Mouse (Mus musculus) urinary bladder, postnatal 10 days (tissue): ENCODE data around the gene Tjap1.

Experiments
- DNase-seq: peaks from one replicate; pipeline ENCODE4 v3.0.0; 2022; ENCODE audit warnings: low spot score

Gene Tjap1

DNA sequence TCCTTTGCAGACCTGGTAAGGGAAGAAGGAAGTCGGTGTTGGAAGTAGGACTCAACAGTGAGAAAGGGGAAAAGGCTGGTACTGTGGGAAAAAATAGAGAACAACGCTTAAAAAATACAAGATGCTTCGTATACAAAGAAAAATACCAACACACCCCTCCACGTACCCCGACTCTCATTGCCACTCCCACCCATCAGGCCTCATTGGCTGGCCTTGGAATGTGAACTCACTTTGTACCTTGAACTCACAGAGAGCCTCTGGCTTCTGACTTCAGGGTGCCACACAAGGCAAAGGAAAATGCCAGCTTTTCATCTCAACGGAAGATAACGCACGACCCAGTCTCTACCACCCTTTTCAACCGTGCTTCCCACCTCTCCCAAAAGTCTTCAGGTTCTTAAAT lies 314 bp upstream of the Tjap1 start:
- DNase-seq: no peak

- DNase-seq: no peak
Observed at GRCm38 (mm10) chr17:46278011-46278765, 4.6 kb downstream of the Tjap1 start.

DNA sequence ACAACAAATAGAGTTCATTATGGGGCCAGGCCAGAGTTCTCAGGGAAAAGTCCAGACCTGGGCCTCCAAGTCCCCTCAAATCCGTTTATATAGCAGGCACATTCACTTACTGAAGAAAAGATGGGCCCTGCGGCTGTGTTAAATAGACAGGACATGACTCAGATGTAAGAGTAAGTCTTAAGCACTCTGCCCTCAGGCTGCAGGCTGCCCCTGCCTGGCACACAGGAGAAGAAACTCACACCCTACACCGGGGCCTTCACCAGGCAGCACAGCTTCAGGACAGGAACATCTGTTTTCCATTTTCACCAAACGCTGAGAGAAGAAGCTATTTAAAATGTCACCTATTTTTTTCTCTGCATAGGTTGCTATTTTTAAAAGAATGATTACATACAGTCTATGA lies 5.2 kb downstream of the Tjap1 start:
- DNase-seq: no peak

DNA sequence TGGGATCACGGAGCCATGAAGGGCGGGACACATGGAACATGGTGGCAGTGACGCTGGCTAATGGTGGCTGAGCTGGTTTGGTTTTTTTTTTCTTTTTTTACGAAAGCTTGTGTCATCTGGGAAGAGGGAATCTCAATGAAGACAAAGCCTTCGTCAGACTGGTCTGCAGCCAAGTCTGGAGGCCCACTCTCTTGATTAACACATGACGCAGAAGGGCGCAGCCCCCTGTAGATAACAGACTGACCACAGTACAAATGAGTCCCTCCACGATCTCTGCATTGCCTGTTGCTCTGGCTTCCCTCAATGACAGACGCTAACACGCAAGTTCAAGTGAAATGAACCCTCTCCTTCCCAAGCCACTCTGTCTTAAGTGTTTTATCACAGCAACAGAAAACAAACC lies 7.3 kb downstream of the Tjap1 start:
- DNase-seq: no peak

DNA sequence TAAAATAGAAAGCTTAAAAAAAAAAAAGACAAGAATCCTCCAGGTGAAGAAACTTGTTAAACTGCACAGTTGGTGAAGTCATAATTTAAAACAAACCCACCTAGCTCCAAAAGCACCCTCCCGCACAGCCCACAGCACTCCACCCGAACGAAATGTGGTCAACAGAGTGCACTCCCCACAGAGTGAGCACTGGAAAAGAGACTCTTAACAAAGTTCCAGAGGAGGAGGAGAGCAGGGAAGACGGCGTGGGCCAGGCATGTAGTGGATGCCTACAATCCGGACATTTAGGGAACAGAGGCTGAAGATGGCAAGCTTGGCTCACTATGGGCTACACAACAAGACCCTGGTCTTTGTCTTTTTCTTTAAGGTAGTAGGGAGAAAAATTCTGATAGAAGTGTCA lies 7.8 kb downstream of the Tjap1 start:
- DNase-seq: no peak

DNA sequence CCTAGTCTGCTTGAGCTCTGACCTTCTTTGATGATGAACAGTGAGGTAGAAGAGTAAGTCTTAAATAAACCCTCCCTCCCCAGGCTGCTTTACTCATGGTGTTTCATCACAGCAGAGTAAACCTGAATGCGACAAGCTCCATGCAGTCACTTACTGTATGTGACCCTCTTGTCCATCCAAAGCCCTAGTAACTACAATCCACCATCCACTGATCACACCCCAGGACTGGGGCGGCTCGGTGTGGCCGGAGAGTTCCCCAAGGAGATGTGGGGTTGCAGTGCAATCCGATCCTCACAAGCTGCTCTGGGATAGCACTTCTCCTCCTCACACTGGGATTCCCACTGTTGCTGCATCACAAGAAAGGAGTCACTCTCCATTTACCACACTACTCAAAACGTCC lies 8.4 kb downstream of the Tjap1 start:
- DNase-seq: no peak

DNA sequence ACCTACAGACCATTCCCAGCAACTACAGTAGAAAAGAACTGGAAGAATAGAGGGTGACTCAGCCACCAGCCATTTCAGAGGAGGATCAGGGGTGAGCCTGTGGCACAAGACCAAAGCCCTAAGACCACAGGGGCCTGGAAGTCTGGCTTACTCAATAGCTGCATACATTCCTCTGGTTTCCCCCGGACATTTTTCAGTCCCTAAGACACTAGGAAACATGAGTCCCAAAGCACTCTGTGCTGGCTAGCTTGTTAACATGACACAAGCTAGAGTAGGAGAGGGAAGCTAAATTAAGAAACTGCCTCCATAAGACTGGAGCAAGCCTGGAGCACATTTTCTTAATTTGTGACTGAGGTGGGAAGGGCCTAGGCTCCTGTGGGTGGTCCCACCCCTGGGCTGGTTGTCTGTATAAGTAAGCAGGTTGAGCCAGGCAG lies 9.0 kb downstream of the Tjap1 start:
- no peak for DNase-seq

DNA sequence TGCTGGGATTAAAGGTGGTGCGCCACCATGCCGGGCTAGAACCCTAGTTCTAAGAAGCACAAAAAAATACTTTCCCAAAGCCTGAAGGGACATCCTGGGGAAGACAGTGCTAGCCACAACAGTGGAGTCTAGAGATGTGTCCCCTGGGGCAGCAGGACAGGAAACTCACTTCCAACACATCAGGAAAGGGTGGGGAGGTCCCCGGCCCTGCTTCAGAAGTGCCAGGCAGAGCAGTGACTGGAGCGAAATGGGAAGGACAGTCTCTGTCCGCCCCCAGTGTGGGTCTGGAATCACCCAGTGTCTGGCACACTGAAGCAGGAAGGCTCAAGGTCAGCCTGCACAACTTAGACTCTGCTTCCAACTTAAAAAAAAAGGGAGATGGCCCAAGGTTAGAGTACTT lies 10.2 kb downstream of the Tjap1 start:
- no peak for DNase-seq

DNA sequence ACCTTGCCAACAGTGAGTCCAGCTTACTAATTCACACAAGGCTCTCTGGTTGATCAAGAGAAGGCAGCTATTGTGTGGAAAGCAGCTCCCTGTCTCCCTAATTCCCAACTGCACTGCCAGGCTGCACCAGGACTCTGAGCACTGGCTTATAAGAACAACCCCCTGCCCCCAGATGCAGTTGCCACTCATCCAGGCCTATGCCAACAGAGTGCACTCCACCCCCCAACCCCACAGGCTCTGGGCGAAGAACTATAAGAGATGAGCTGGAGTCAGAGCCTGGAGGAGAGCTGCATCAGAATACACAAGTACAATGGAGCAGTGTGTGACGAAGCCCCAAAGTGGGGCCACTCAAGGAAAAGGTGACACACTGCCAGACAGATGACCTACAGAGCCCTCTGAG lies 10.8 kb downstream of the Tjap1 start:
- DNase-seq: no peak

DNA sequence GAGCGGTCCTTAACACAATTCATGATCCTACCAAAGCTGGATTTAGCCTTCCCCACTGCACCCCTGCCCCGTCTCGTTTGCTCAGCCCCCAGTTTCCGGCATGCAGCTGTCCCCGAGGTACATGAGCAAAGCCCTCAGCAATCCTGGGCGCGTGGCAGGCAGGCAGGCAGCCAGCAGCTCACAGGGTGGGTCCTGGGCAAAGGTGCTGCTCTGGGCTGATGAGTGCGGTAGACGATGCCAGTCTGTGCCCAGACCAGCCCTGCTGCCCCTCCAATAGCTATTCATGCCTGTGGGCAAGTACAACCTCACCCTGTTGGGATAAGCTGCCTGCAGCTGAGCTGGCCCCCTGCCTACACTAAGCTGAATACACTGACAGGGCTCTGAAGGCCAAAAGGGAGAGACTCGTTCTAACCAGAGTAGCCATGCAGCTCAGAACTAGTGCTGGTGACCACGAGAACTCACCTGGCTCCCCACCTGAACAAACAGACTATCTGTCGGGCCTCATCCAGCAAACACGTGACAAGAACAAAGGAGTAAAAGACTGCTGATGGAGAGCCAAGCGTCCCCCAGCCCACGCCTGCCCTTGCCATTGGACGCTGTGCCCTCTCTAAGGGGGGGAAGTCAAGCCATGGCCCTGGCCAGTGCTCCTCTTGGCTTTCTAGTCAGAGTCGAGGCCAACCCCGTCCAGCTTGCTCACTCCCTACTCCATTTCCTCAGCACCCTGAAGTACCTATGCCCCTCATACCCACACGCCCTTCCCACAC lies 12.9 kb downstream of the Tjap1 start:
- DNase-seq: no peak

GRCm38 (mm10) chr17:46268026-46268720 lies 14.7 kb downstream of the Tjap1 start:
- DNase-seq: no peak

GRCm38 (mm10) chr17:46267511-46267910 lies 15.3 kb downstream of the Tjap1 start:
- no peak for DNase-seq

GRCm38 (mm10) chr17:46266986-46267385 lies 15.8 kb downstream of the Tjap1 start:
- DNase-seq: no peak

GRCm38 (mm10) chr17:46265918-46266618 lies 16.8 kb downstream of the Tjap1 start:
- DNase-seq: no peak

GRCm38 (mm10) chr17:46265502-46265901 lies 17.3 kb downstream of the Tjap1 start:
- DNase-seq: no peak

DNA sequence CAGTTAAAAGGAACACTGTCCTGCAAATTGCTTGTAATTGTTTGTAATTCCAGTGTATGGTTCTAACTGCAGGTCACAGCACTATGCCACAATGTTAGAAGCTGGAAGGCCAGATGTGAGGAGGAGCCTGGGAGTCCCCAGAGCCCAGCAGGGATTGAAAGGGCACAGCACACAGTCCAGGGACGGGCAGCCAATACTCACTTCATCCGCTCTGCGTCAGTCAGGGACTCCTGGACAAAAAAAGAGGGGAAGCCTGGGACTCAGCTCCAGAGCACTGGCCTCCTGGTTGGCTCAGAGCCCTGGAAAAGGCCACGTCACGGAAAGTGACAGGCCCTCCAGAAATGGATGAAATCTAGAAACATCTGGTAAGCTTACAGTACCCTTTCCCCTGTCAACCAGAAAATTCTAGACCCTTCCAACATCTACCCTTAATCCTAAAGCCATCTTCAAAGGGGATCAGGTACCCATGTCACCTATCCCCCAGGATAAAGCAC lies 20.6 kb downstream of the Tjap1 start:
- DNase-seq: no peak

DNA sequence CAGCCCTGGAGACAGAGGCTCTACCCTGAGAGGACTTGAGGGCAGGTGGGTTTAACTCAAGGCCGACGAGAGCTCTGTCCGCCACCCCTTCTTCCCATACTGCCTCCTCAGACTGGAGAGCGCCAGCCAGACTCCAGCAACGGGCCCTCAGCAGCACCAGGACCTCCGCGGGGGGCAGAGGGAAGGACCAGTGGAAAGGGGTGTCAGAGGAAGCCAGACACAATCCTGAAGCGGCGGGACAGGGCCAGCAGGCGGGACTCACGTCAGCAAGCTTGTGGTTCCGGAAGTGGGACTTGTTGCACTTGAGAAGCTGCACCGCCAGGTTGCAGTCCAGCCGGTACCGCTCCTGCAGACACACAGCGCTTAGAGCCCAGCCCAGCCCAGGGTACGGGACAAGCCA lies 23.2 kb downstream of the Tjap1 start:
- DNase-seq: no peak

DNA sequence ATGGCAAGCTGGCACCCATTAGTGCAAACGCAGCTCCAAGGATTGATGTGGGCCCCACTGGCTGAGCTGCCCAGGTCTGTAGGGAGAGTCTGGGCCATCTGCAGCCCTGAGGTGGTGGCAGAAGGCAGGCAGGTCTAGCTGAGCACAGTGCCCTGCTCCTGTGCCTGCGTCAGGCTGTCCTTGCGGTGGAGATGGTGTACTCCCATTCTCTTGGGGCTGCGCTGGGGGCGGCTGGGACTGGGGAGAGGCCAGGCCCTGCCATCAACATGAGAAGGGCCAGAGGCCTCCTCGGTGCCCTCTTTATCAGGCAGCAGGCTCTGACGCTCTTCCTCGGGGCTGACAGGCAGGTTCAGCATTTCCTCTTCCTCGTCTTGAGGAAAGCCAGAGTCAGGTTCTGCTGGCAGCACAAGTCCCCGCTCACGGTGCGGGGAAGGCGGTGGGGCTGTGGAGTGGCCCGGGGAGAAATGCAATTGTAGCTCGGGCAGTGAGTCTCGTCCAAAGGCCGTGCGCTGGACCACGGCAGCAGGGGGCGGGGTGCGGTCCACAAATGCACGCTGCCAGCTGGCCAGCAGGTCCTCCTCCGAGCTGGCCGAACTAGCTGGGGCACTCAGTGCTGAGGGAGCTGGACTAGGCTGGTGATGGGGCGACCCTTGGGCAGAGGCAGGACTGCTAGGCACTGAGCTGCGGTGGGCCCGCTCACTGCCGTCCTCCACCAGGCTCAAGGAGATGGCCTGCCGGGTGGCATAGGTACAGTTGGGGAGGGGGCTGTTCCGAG lies 24.4 kb downstream of the Tjap1 start:
- no peak for DNase-seq

DNA sequence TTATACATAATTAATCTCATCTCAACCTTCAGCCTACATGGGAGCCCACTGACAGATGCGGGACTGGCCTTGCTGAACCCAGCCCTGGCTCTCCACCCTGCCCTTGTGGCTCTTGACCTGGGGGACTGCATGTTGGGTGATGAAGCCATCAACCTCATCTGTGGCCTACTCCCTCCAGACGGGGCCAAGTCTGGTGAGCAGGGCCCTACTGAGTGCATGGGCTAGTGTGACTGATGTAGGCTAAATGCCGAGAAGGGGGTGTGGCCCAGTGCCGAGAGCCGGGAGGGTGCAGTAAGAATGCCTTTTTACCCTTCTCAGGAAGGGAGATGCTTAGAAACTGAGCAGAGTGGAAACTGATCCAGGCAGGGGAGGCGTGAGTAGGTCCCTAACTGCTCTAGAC lies 27.7 kb downstream of the Tjap1 start:
- DNase-seq: no peak

DNA sequence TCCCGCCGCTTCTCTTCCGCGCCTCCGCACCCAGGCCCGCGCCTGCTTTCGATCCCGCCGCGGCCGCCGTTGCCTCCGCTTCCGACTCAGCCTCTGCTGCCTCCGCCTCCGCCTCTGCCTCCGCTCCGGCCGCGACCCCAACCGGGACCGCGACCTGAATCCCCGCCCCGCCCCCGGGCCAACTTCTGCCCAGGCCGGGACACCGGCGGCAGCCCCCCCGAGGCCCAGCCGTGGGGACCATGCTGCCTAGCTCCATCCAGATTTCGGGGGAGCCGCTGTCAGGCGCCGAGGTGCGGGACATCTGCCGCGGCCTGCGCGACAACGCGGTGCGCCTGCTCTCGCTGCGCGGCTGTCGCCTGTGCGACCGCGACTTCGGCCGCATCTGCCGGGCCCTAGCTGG lies 28.7 kb downstream of the Tjap1 start:
- no peak for DNase-seq

GRCm38 (mm10) chr17:46253452-46254084 lies 29.3 kb downstream of the Tjap1 start, which contains the start of gene Lrrc73:
TSS of gene Lrrc73 (plus strand) at chr17:46253531.
- peak; percentile 67 for DNase-seq
